Mouse (Mus musculus) kidney, adult 2 months (tissue): ENCODE measurements around the gene Slc2a13.

Experiments used
- CTCF ChIP-seq: fragments of 200-500 bp; conservative IDR thresholded peaks from 2 replicates; pipeline ENCODE4 v1.5.1; 2011; ENCODE audit warnings: low read depth, mild to moderate bottlenecking, control low read depth, low read length, moderate library complexity, mixed read lengths; ENCODE audit not compliant: insufficient read depth, insufficient read length
- POLR2A ChIP-seq: fragments of 200-500 bp; IDR thresholded peaks from one replicate; pipeline ENCODE4 v1.6.1; 2011; ENCODE audit warnings: low read depth, low read length, control low read depth

DNA sequence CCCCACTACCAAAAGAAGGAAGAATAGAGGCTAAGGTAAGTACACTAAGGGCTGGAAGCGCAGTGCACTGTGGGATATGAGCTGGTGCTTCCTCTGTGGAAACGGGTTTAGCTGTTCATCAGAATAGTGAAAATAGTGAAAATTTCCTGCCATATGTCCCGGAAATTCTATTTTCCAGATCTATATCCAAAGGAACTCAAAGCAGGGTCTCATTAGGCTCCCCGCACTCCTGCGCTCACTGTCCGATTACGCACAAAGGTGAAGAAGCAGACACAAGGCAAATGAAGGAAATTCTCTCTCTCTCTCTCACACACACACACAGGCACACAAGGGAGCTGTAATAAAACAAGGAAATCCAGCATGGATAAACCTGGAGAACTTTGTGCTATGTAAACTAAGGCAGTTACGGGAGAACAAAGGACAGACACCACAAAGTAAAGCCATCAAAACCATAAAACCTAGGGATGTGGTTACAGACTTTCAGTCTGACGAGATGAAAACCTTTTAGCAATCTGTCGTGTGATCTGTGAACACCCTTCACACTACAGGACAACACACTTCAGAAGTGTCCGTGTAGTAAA, 7.9 kb downstream of the Slc2a13 start:
- TF ChIP-seq CTCF (no peak), POLR2A (no peak)
